Mouse (Mus musculus): ENCODE measurements around the gene Clpx. TPM values are rescaled to one million over a fixed set of nuclear protein-coding genes. Genes with fewer than 3 reads are reported as not detected.

The Clpx gene
- total and polyA plus RNA-seq, 3 experiments: 31.1 to 45.6 (median 34.5) TPM

DNA sequence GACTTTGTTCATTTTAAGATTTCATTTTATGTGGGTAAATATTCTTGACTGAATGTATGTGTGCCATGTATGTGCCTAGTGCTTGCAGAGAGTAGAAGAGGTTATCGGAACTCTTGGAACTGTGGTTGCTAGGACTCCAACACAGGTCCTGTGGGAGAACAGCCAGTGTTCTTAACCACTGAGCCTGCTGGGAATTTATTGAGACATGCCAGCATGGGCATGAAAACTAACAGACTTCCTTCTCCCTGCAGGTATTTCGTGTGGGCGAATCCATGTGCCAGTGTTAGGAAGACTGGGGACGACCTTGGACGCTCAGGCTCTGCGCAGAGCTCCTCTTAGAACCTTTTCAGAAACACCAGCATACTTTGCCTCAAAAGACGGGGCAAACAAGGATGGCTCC is 5.6 kb downstream of the Clpx start:
- H3K36me3 ChIP-seq (replicated peaks in 1 of 2; ENCODE audit: control insufficient read depth in 1 of 2, insufficient read depth in 1 of 2, low read length in 1 of 2): peaks cover 26 to 66% of the 10 kb centered on the region in 2 experiments
- dilution Hi-C loops (cut with MboI; ENCODE audit: extremely low pct_ligation_motif_present, extremely low pct_unique_long_range_greater_than_20kb, low sequenced_read_pairs): no loop called here
- TF ChIP-seq KAT2A (IDR thresholded peaks at IDR 0.05; ENCODE audit: insufficient replicate concordance, low read length) (no peak), ETS1 (conservative IDR thresholded peaks at IDR 0.05; ENCODE audit: low read depth, low read length) (no peak), MXI1 (IDR thresholded peaks at IDR 0.05; ENCODE audit: low read depth, low read length) (no peak), E2F4 (IDR thresholded peaks at IDR 0.05; ENCODE audit: insufficient replicate concordance, low read depth, low read length) (no peak), MEF2A (IDR thresholded peaks at IDR 0.05; ENCODE audit: borderline replicate concordance, low read depth, low read length) (no peak), JUND (conservative IDR thresholded peaks at IDR 0.05; ENCODE audit: low read depth, low read length) (no peak), NRF1 (IDR thresholded peaks at IDR 0.05; ENCODE audit: low read depth, low read length) (no peak), NELFE (IDR thresholded peaks at IDR 0.05; ENCODE audit: low read depth, low read length) (no peak), POLR2AphosphoS2 (IDR thresholded peaks at IDR 0.05; ENCODE audit: low read depth, low read length) (no peak), RCOR1 (conservative IDR thresholded peaks at IDR 0.05; ENCODE audit: low read depth, low read length) (no peak), ELF1 (IDR thresholded peaks at IDR 0.05; ENCODE audit: low read depth, low read length) (no peak), MYC (IDR thresholded peaks at IDR 0.05; ENCODE audit: low read depth, low read length) (no peak), EP300 (IDR thresholded peaks at IDR 0.05; ENCODE audit: low read length) (no peak), SMC3 (IDR thresholded peaks at IDR 0.05; ENCODE audit: low read depth, low read length) (no peak), POLR2A (IDR thresholded peaks at IDR 0.05; ENCODE audit: low read depth, low read length) (no peak), USF2 (conservative IDR thresholded peaks at IDR 0.05; ENCODE audit: low read depth, low read length) (no peak), TBP (conservative IDR thresholded peaks at IDR 0.05; ENCODE audit: low read depth, low read length) (no peak), CHD2 (IDR thresholded peaks at IDR 0.05; ENCODE audit: low read length) (no peak), MAFK (IDR thresholded peaks at IDR 0.05; ENCODE audit: insufficient replicate concordance, low read length) (no peak), SIN3A (IDR thresholded peaks at IDR 0.05; ENCODE audit: low read length) (no peak)

DNA sequence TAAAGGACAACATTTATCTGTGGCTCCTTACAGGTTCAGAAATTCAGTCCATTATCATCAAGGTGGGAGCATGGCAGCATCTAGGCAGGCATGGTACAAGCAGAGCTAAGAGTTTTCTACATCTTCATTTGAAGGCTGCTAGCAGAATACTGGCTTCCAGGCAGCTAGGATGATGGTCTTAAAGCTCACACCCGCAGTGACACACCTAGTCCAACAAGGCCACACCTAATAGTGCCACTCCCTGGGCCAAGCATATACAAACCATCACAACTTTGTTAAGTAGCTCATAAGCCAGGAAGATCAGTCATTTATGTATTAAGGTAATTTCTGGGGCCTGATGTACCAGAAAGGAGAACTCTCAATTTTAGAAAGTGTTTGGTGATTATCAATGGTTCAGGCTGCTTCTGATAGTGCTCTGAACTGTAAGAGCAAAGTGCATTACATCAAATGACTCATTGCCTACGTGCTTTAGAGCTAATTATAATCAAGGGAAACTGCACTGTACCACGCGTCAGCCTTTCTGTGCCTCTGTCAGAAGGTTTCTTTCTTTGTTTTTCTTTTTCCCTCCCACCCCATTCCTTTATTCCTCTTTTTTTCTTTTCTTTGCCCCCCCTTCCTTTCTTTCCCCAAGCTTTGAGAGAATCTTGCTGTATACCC is 8.4 kb downstream of the Clpx start:
- no peak for DNase-seq (ENCODE audit: extremely low read depth)
- Histone ChIP-seq H3K27me3 (replicated peaks) (no peaks in the 10 kb centered on the region), H3K4me1 (ENCODE audit: control insufficient read depth in 1 of 2, insufficient read depth in 2 of 2) (peaks cover 3 to 5% of the 10 kb centered on the region in 2 experiments; a peak in 1 of 4 replicates), H3K4me3 (replicated peaks in 1 of 3; ENCODE audit: low read depth in 2 of 3, low read length in 2 of 3, poor library complexity in 1 of 3) (no peak overlapping the region), H3K4me2 (ENCODE audit: insufficient read depth, low read depth, poor library complexity, severe bottlenecking) (no peak overlapping the region), H3K9me3 (replicated peaks; ENCODE audit: low read length) (no peaks in the 10 kb centered on the region), H3K36me3 (replicated peaks in 1 of 2; ENCODE audit: control insufficient read depth in 1 of 2, insufficient read depth in 1 of 2, low read length in 1 of 2) (peaks cover 35 to 78% of the 10 kb centered on the region in 2 experiments), H3K9ac (ENCODE audit: insufficient read depth, low read depth) (no peak overlapping the region), H3K27ac (ENCODE audit: insufficient read depth, low read depth) (no peak overlapping the region), H3K79me2 (replicated peaks; ENCODE audit: control insufficient read depth, extremely low read depth, insufficient read depth, poor library complexity, severe bottlenecking) (no peaks in the 10 kb centered on the region)
- dilution Hi-C loops (cut with MboI; ENCODE audit: extremely low pct_ligation_motif_present, extremely low pct_unique_long_range_greater_than_20kb, low sequenced_read_pairs): no loop called here
- TF ChIP-seq NELFE (IDR thresholded peaks at IDR 0.05; ENCODE audit: low read depth, low read length): no peak
- no peak for TF ChIP-seq MAFK (IDR thresholded peaks at IDR 0.05; ENCODE audit: insufficient replicate concordance, low read length)
- no peak for TF ChIP-seq USF2 (conservative IDR thresholded peaks at IDR 0.05; ENCODE audit: low read depth, low read length)
- no peak for TF ChIP-seq JUN (IDR thresholded peaks at IDR 0.05; ENCODE audit: insufficient read depth, low read depth, low read length)
- TF ChIP-seq E2F4 (IDR thresholded peaks at IDR 0.05; ENCODE audit: insufficient replicate concordance, low read depth, low read length): no peak
- no peak for TF ChIP-seq NRF1 (IDR thresholded peaks at IDR 0.05; ENCODE audit: low read depth, low read length)
- TF ChIP-seq HCFC1 (IDR thresholded peaks at IDR 0.05; ENCODE audit: low read depth, low read length): no peak
- no peak for TF ChIP-seq ELF1 (IDR thresholded peaks at IDR 0.05; ENCODE audit: low read depth, low read length)
- TF ChIP-seq IRF4 (IDR thresholded peaks at IDR 0.05; ENCODE audit: low read depth, low read length): no peak
- TF ChIP-seq SIN3A (IDR thresholded peaks at IDR 0.05; ENCODE audit: low read length): no peak
- TF ChIP-seq PAX5 (IDR thresholded peaks at IDR 0.05; ENCODE audit: low read length): no peak
- TF ChIP-seq TCF12 (IDR thresholded peaks at IDR 0.05; ENCODE audit: low read depth, low read length): no peak
- in situ Hi-C loops (cut with MboI; ENCODE audit: low pct_ligation_motif_present, low pct_unique_long_range_greater_than_20kb, low sequenced_read_pairs): no loop called here

More for the DNA sequence above, 5.6 kb downstream of the Clpx start:
- no peaks in the 10 kb centered on the region for H3K9me3 ChIP-seq (replicated peaks; ENCODE audit: low read length)
- H3K4me3 ChIP-seq (replicated peaks in 1 of 3; ENCODE audit: low read depth in 2 of 3, low read length in 2 of 3, poor library complexity in 1 of 3): no peak overlapping the region
- no peak overlapping the region for H3K9ac ChIP-seq (ENCODE audit: insufficient read depth, low read depth)
- H3K4me1 ChIP-seq (ENCODE audit: control insufficient read depth in 1 of 2, insufficient read depth in 2 of 2): peaks cover 3 to 18% of the 10 kb centered on the region in 2 experiments; a peak in 3 of 4 replicates
- DNase-seq (ENCODE audit: extremely low read depth): no peak
- no peaks in the 10 kb centered on the region for H3K27me3 ChIP-seq (replicated peaks)
- in situ Hi-C loops (cut with MboI; ENCODE audit: low pct_ligation_motif_present, low pct_unique_long_range_greater_than_20kb, low sequenced_read_pairs): no loop called here
- no peak overlapping the region for H3K27ac ChIP-seq (ENCODE audit: insufficient read depth, low read depth)
- H3K79me2 ChIP-seq (replicated peaks; ENCODE audit: control insufficient read depth, extremely low read depth, insufficient read depth, poor library complexity, severe bottlenecking): peaks cover 11% of the 10 kb centered on the region
- no peak overlapping the region for H3K4me2 ChIP-seq (ENCODE audit: insufficient read depth, low read depth, poor library complexity, severe bottlenecking)

All from CH12.LX (cell line).